Mouse (Mus musculus) gastrocnemius, postnatal 10 days (tissue): Measurements from ENCODE around the gene Slc30a7. TPM values are rescaled to one million over a fixed set of nuclear protein-coding genes. Genes with fewer than 3 reads are reported as not detected.

ENCODE experiments used
- microRNA-seq, 2 experiments: library from miRNA; unstranded; fragments of <30 nt; microRNA quantifications; one replicate each; pipeline ENCODE4 v1.2.0; 2021
- total RNA-seq, 2 experiments: library from RNA; stranded (reverse); gene quantifications; 2 replicates each; pipeline ENCODE4 v1.2.3; 2021

Slc30a7 gene
- total RNA-seq, 2 experiments from 2014 or later: 16.1 to 22.2 TPM

Small RNA genes within 50 kb of the gene (microRNA-seq; reads per million reads assigned to microRNA genes)
- 0 reads per million in 2 experiments for gene Mir669n

Other genes with a start within 250 kb of the Slc30a7 start
- gene Dph5, start 119.6 kb downstream of the Slc30a7 start, total RNA-seq: 10 to 100 TPM in 1 of 2 experiments, 1 to 10 TPM in 1; 9.9 to 10.4 TPM
- gene Extl2, start 56 bp upstream of the Slc30a7 start, total RNA-seq: 10 to 100 TPM; 15.1 to 17.9 TPM
- 10 to 100 TPM; 12.6 to 14.2 TPM for gene Vcam1, start 122.3 kb upstream of the Slc30a7 start, total RNA-seq
- under 1 TPM; 0.09 to 0.12 TPM for gene Gpr88, start 246.1 kb upstream of the Slc30a7 start, total RNA-seq